Mouse (Mus musculus): Measurements from ENCODE around the gene Lrig1. TPM values are rescaled to one million over a fixed set of nuclear protein-coding genes. Genes with fewer than 3 reads are reported as not detected.

Gene Lrig1
- polyA plus RNA-seq, 1 experiment from 2014 or later = 32.6 TPM

DNA sequence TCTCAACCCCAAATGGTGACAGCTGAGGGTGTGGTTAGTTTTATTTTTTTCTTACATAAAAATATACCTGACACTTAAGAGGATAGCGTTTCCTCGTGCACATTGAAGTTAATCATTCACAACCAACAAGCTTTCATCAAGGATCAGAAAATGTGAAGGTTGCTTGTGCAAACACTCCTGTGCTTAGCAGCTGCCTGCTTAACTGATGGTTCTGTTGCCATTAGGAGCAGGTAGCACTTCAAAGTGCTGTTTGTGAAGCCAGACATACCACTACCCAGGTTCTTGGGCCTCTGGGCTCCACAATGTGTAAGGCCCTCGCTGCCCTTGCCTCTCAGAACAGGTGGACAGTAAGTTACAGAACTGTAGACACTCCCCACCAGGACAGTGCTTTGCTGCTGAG is 23.1 kb downstream of the Lrig1 start:
- 48% methylated on average over 3 of the region's 3 CpGs for whole genome bisulfite sequencing
- DNase-seq (ENCODE audit: low spot score) (no peak), ATAC-seq (ENCODE audit: low read depth) (no peak)
- H3K27ac ChIP-seq (replicated peaks; ENCODE audit: low read depth, low read length) = no peak overlapping the region; the same call in 1 of the 2 replicates
- no peaks in the 10 kb centered on the region for H3K36me3 ChIP-seq (ENCODE audit: control insufficient read depth, insufficient read depth, low read length)
- H3K4me2 ChIP-seq (ENCODE audit: low read depth, low read length) = no peak overlapping the region
- no peaks in the 10 kb centered on the region for H3K9me3 ChIP-seq (ENCODE audit: control insufficient read depth, low read length)
- H3K4me1 ChIP-seq (ENCODE audit: control insufficient read depth, insufficient read depth, low read length) = peaks cover 42% of the 10 kb centered on the region
- H3K4me3 ChIP-seq (ENCODE audit: low read depth, low read length) = no peak overlapping the region
- H3K27me3 ChIP-seq (replicated peaks; ENCODE audit: control insufficient read depth, insufficient read depth, low read length) = no peaks in the 10 kb centered on the region
- 0 out of 2 replicates have a peak overlapping the region, but pooled peaks have one; percentile 21 for H3K9ac ChIP-seq (ENCODE audit: low read depth, low read length)

DNA sequence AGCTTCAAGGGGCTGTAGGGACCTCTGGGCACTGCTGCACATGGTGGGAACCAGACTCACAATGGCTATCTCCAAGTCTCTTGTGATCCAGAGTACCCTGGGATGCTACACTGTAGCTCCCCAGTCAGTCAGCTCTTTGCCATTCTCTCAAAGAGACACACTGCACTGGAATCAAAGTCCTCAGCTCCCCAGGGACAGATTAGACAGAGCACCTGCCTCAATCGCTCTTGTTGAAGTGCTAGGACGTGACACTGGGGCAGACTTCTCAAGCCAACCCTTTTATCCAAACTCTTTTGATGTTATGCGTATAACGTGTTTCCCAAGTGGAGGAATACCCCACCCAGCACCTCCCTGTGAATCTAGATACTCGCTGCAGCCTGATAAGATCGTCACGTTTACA is 23.7 kb downstream of the Lrig1 start:
- Histone ChIP-seq H3K4me2 (ENCODE audit: low read depth, low read length) (0 out of 2 replicates have a peak overlapping the region, but pooled peaks have one; percentile 0), H3K4me3 (ENCODE audit: low read depth, low read length) (no peak overlapping the region), H3K9ac (ENCODE audit: low read depth, low read length) (no peak overlapping the region), H3K4me1 (ENCODE audit: control insufficient read depth, insufficient read depth, low read length) (peaks cover 36% of the 10 kb centered on the region), H3K27ac (replicated peaks; ENCODE audit: low read depth, low read length) (peak overlapping the region; percentile 11; the same call in 1 of the 2 replicates), H3K36me3 (ENCODE audit: control insufficient read depth, insufficient read depth, low read length) (no peaks in the 10 kb centered on the region), H3K9me3 (ENCODE audit: control insufficient read depth, low read length) (no peaks in the 10 kb centered on the region), H3K27me3 (replicated peaks; ENCODE audit: control insufficient read depth, insufficient read depth, low read length) (no peaks in the 10 kb centered on the region)
- ATAC-seq (ENCODE audit: low read depth) (no peak), DNase-seq (ENCODE audit: low spot score) (no peak)
- WGBS = 70% methylated on average over 7 of the region's 7 CpGs

DNA sequence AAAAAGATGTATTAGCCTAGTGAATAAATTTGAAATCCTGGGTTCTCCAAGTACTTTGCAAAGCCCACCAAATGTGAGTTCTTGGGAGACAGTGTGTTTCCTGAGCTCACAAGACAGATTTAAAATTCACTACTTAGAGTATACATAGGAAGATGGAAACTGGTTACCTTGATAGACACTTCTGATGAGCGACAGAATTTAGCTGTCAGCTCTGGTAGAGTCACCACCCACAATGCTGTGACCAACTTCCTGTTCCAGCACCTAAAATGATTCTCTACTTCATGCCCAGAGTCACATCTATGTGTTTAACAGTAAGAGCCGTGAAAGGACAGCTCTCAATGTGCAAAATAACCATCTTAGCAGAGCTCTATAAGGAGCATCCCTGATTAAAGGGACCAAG is 27.5 kb downstream of the Lrig1 start:
- no peak overlapping the region for H3K27ac ChIP-seq (replicated peaks; ENCODE audit: low read depth, low read length)
- H3K27me3 ChIP-seq (replicated peaks; ENCODE audit: control insufficient read depth, insufficient read depth, low read length) = no peaks in the 10 kb centered on the region
- ATAC-seq (ENCODE audit: low read depth) (no peak), DNase-seq (ENCODE audit: low spot score) (no peak)
- H3K9me3 ChIP-seq (ENCODE audit: control insufficient read depth, low read length) = no peaks in the 10 kb centered on the region
- H3K4me2 ChIP-seq (ENCODE audit: low read depth, low read length) = no peak overlapping the region
- H3K4me1 ChIP-seq (ENCODE audit: control insufficient read depth, insufficient read depth, low read length) = peaks cover 32% of the 10 kb centered on the region
- H3K36me3 ChIP-seq (ENCODE audit: control insufficient read depth, insufficient read depth, low read length) = no peaks in the 10 kb centered on the region
- H3K9ac ChIP-seq (ENCODE audit: low read depth, low read length) = no peak overlapping the region
- H3K4me3 ChIP-seq (ENCODE audit: low read depth, low read length) = no peak overlapping the region
- WGBS = 78% methylated on average over 2 of the region's 2 CpGs

DNA sequence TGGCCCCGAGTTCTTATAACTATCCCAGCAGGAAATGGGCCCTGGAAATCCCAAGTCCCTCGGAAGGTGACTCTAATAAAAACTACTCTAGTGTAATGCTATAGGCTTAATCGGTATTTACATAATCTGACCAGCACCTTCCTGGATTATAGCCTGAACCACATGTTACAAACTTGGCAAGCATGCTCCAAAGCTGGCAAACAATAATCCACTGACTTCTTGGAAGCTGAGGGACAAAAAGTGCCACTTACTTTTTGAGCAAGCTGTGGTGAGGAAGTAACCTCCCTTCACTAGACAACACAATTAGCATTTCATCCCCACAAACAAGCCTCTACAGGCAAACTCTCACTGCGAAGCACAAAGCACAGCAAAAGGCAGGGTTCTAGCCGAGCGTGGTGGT is 30.6 kb downstream of the Lrig1 start:
- DNase-seq (ENCODE audit: low spot score) (no peak), ATAC-seq (ENCODE audit: low read depth) (no peak)
- Histone ChIP-seq H3K4me1 (ENCODE audit: control insufficient read depth, insufficient read depth, low read length) (peaks cover 34% of the 10 kb centered on the region), H3K27ac (replicated peaks; ENCODE audit: low read depth, low read length) (no peak overlapping the region), H3K4me2 (ENCODE audit: low read depth, low read length) (no peak overlapping the region), H3K9me3 (ENCODE audit: control insufficient read depth, low read length) (no peaks in the 10 kb centered on the region), H3K4me3 (ENCODE audit: low read depth, low read length) (no peak overlapping the region), H3K9ac (ENCODE audit: low read depth, low read length) (no peak overlapping the region), H3K27me3 (replicated peaks; ENCODE audit: control insufficient read depth, insufficient read depth, low read length) (no peaks in the 10 kb centered on the region), H3K36me3 (ENCODE audit: control insufficient read depth, insufficient read depth, low read length) (no peaks in the 10 kb centered on the region)
- 50% methylated on average over 6 of the region's 6 CpGs for WGBS

DNA sequence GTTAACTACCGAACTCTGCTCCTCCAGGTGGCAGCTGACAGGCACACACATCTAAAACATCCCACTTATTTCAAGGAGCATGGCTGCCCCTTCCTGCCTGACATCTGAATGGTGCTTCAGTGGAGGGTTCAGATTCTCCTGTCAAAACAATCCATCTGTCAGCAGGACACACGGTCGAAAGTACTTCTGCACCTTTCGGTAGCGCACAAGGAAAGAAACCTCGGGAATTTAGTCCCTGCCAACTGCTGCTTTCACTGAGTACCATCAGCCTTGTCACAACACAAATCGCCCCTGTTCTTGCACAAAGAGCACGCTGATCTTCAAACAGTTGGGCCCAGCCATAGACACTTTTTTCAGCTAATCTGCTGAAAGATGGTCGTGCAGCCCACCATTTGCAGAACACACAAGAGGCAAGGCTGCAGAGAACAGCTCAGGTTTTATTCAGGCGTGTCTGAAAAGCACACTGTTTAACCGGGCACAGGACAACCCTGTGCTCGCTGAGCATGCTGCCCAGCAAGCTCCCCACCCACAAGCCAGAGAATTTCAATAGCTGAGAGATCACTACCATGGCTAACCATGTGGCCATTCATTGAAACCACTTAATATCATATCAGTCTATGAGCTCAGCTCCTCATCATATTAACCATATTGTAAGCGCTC is 31.6 kb downstream of the Lrig1 start:
- ATAC-seq (ENCODE audit: low read depth) = peak; percentile 12; the same call in 1 of the 2 replicates
- Histone ChIP-seq H3K27ac (replicated peaks; ENCODE audit: low read depth, low read length) (no peak overlapping the region), H3K36me3 (ENCODE audit: control insufficient read depth, insufficient read depth, low read length) (no peaks in the 10 kb centered on the region), H3K27me3 (replicated peaks; ENCODE audit: control insufficient read depth, insufficient read depth, low read length) (no peaks in the 10 kb centered on the region), H3K4me1 (ENCODE audit: control insufficient read depth, insufficient read depth, low read length) (peaks cover 34% of the 10 kb centered on the region), H3K9me3 (ENCODE audit: control insufficient read depth, low read length) (no peaks in the 10 kb centered on the region), H3K9ac (ENCODE audit: low read depth, low read length) (no peak overlapping the region), H3K4me2 (ENCODE audit: low read depth, low read length) (peak overlapping the region; percentile 27; the same call in 1 of the 2 replicates), H3K4me3 (ENCODE audit: low read depth, low read length) (no peak overlapping the region)
- no peak for DNase-seq (ENCODE audit: low spot score)
- 26% methylated on average over 13 of the region's 13 CpGs for WGBS

DNA sequence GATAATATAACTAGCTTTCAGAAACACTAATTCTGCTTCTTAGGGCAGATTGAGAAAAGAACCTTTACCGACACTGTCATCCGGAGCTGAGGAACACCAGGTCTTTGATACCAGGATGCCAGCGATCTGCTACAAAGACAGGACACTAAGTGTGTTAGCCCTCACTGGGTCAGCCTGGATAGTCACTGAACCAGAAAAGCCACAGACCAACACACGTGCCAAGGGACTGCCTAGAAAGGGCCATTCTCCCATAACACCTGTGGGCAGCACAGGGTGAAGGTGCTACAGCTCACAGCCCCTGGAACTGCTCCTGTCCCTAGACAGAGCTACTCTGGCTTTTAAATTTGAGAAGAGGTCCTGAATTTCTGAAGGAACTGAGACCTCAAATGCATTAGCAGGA is 32.8 kb downstream of the Lrig1 start:
- Histone ChIP-seq H3K4me2 (ENCODE audit: low read depth, low read length) (no peak overlapping the region), H3K9me3 (ENCODE audit: control insufficient read depth, low read length) (no peaks in the 10 kb centered on the region), H3K4me1 (ENCODE audit: control insufficient read depth, insufficient read depth, low read length) (peaks cover 34% of the 10 kb centered on the region), H3K4me3 (ENCODE audit: low read depth, low read length) (no peak overlapping the region), H3K27me3 (replicated peaks; ENCODE audit: control insufficient read depth, insufficient read depth, low read length) (no peaks in the 10 kb centered on the region), H3K27ac (replicated peaks; ENCODE audit: low read depth, low read length) (no peak overlapping the region), H3K36me3 (ENCODE audit: control insufficient read depth, insufficient read depth, low read length) (no peaks in the 10 kb centered on the region), H3K9ac (ENCODE audit: low read depth, low read length) (no peak overlapping the region)
- 71% methylated on average over 4 of the region's 4 CpGs for WGBS
- no peak for ATAC-seq (ENCODE audit: low read depth)
- no peak for DNase-seq (ENCODE audit: low spot score)

DNA sequence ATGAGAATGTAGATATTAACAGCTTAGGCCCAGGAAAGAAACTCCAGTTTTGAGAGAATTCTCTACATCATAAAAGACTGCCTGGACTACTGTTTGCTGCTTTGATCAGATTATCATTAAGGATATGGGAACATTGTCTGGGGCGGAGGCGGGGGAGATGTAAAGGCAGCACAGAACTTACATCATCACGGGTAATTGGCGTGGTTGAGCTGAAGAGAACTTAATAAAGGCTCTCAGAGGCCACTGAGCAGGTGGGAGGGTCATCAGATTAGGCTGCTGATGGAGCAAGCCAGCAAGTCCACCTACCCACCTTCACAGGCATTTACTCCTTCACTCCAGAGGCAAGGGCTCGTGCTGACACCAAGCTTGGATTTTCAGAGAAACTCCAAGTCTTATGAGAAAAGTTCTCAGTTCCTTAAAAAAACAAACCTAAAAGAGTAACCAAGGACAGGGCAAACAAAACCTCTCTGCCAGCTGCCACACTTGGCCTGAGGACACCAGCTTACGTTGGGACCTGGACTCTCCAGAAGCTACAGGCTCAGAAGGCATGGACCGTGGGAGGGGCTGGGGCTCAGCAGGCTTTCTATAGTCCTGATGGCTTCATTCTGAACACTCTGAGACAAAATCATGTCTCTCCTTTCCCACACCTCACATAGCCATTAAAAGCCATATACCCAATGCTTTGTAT is 33.4 kb downstream of the Lrig1 start:
- ATAC-seq (ENCODE audit: low read depth) = no peak
- Histone ChIP-seq H3K4me2 (ENCODE audit: low read depth, low read length) (no peak overlapping the region), H3K36me3 (ENCODE audit: control insufficient read depth, insufficient read depth, low read length) (0 out of 2 replicates have a peak, but pooled peaks cover 4% of the 10 kb centered on the region), H3K27ac (replicated peaks; ENCODE audit: low read depth, low read length) (no peak overlapping the region), H3K9ac (ENCODE audit: low read depth, low read length) (no peak overlapping the region), H3K4me3 (ENCODE audit: low read depth, low read length) (no peak overlapping the region), H3K4me1 (ENCODE audit: control insufficient read depth, insufficient read depth, low read length) (peaks cover 34% of the 10 kb centered on the region), H3K9me3 (ENCODE audit: control insufficient read depth, low read length) (no peaks in the 10 kb centered on the region), H3K27me3 (replicated peaks; ENCODE audit: control insufficient read depth, insufficient read depth, low read length) (no peaks in the 10 kb centered on the region)
- DNase-seq (ENCODE audit: low spot score) = no peak
- WGBS = 58% methylated on average over 6 of the region's 7 CpGs

DNA sequence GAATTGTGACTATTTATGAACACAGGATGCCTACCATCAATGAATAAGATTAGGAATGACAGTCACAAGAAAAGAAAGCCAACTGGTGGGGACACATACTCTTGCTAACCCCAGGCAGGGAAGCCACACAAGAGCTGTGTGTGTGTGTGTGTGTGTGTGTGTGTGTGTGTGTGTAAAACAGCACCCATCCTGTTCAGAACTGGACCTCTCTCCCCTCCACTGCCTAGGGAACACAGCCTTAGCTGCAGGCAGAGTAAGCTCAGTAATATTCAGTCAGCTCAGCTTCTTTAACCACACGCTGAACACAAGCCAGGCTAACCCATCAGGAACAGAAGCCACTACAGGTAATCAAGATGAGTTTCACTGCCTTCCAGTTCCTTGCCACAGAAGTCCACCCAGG is 34.3 kb downstream of the Lrig1 start:
- WGBS = 73% methylated on average over 1 of the region's 1 CpGs
- Histone ChIP-seq H3K4me2 (ENCODE audit: low read depth, low read length) (no peak overlapping the region), H3K4me1 (ENCODE audit: control insufficient read depth, insufficient read depth, low read length) (peaks cover 34% of the 10 kb centered on the region), H3K9ac (ENCODE audit: low read depth, low read length) (no peak overlapping the region), H3K4me3 (ENCODE audit: low read depth, low read length) (no peak overlapping the region), H3K27me3 (replicated peaks; ENCODE audit: control insufficient read depth, insufficient read depth, low read length) (no peaks in the 10 kb centered on the region), H3K36me3 (ENCODE audit: control insufficient read depth, insufficient read depth, low read length) (0 out of 2 replicates have a peak, but pooled peaks cover 4% of the 10 kb centered on the region), H3K9me3 (ENCODE audit: control insufficient read depth, low read length) (no peaks in the 10 kb centered on the region), H3K27ac (replicated peaks; ENCODE audit: low read depth, low read length) (no peak overlapping the region)
- no peak for ATAC-seq (ENCODE audit: low read depth)
- DNase-seq (ENCODE audit: low spot score) = no peak
